In genomic region chr5:30233979-30234378, GRCm38 (mm10) we compare ENCODE assay signal across 11 mouse cellular contexts. TPM values are rescaled to one million over a fixed set of nuclear protein-coding genes. Genes with fewer than 3 reads are reported as not detected.
A peak's percentile ranks its signal among the peaks of the same experiment; 100 is the strongest.
DNase-seq lines count a peak whose midpoint lies in the region; ATAC-seq and TF ChIP-seq lines count a peak whose summit lies in the region.
"Had no signal": no experiment of that assay in that cellular context is flagged by ENCODE, and none has a peak within 500 bp of the region (broad histone marks: within the 10 kb centered on the region; RNA-seq: fewer than 3 reads in every experiment).

No protein-coding gene starts in this region.

- no peak for TF ChIP-seq POLR2A in cerebellum, adult 2 months (IDR thresholded peaks at IDR 0.05; ENCODE audit: borderline replicate concordance, insufficient read depth, low read length)

- DNase-seq in heart, adult 11 months = peak; percentile 36
- no peak for DNase-seq in heart, postnatal 25 days (ENCODE audit: low spot score)
- DNase-seq in G1E (ENCODE audit: low spot score) = no peak
- DNase-seq in midbrain, embryonic 10.5 days (ENCODE audit: low spot score) = no peak
- no peak for DNase-seq in gastrocnemius, postnatal 4 days (ENCODE audit: low spot score in 2 of 2)
- DNase-seq in cerebellum, adult 2 months = no peak
- DNase-seq: lung, postnatal 10 days; spleen, adult 18-20 months had no signal

- peak overlapping the region; percentile 87; the same call in 1 of the 2 replicates for H3K4me3 ChIP-seq in G1E (ENCODE audit: low read depth, low read length)
- H3K4me3 ChIP-seq in hindbrain, embryonic 12.5 days = peak overlapping the region; percentile 79
- H3K4me3 ChIP-seq in midbrain, embryonic 10.5 days = peak overlapping the region; percentile 84
- no peak overlapping the region for H3K4me3 ChIP-seq in cerebellum, adult 2 months (replicated peaks; ENCODE audit: insufficient read depth, low read depth, low read length)

- intact Hi-C loops in heart, postnatal 25 days (cut with DNase I) = no loop called here

- peak overlapping the region; percentile 86 for H3K9ac ChIP-seq in hindbrain, embryonic 12.5 days

- no peak for TF ChIP-seq CTCF in G1E (IDR thresholded peaks at IDR 0.05; ENCODE audit: low read depth, low read length)
- TF ChIP-seq CTCF in cerebellum, adult 2 months (IDR thresholded peaks at IDR 0.05; ENCODE audit: borderline replicate concordance, insufficient read depth, low read depth, low read length) = no peak

- 69% methylated on average over 8 of the region's 8 CpGs for WGBS in hindbrain, embryonic 12.5 days
- WGBS in midbrain, embryonic 10.5 days = 80% methylated on average over 8 of the region's 8 CpGs
- 33% methylated on average over 8 of the region's 8 CpGs for WGBS in cerebellum, adult 2 months

- no peak for ATAC-seq in G1E (ENCODE audit: extremely low read depth, insufficient number of reproducible peaks, low FRiP score, poor library complexity, severe bottlenecking)
- no peak for ATAC-seq in hindbrain, embryonic 12.5 days (ENCODE audit: low FRiP score)
- ATAC-seq in activated CD4-positive, CD25-positive, alpha-beta regulatory T cell, adult 4 months = no peak

- H3K27me3 ChIP-seq in G1E (ENCODE audit: insufficient read depth, low read length) = no peaks in the 10 kb centered on the region
- H3K27me3 ChIP-seq in hindbrain, embryonic 12.5 days = no peaks in the 10 kb centered on the region
- no peaks in the 10 kb centered on the region for H3K27me3 ChIP-seq in midbrain, embryonic 10.5 days (ENCODE audit: low read depth, poor library complexity, severe bottlenecking)
- no peaks in the 10 kb centered on the region for H3K27me3 ChIP-seq in cerebellum, adult 2 months (ENCODE audit: control insufficient read depth, insufficient read depth, low read length)

- H3K9me3 ChIP-seq in G1E (replicated peaks) = peaks cover 6% of the 10 kb centered on the region
- no peaks in the 10 kb centered on the region for H3K9me3 ChIP-seq in hindbrain, embryonic 12.5 days (replicated peaks)
- peaks cover 9% of the 10 kb centered on the region; the same call in 1 of the 2 replicates for H3K9me3 ChIP-seq in midbrain, embryonic 10.5 days (replicated peaks)

- no peak overlapping the region for H3K27ac ChIP-seq in hindbrain, embryonic 12.5 days
- H3K27ac ChIP-seq in midbrain, embryonic 10.5 days (replicated peaks) = no peak overlapping the region
- no peak overlapping the region for H3K27ac ChIP-seq in cerebellum, adult 2 months (ENCODE audit: insufficient read depth, low read length)

- H3K36me3 ChIP-seq in G1E (replicated peaks) = peaks cover 36% of the 10 kb centered on the region
- H3K36me3 ChIP-seq in hindbrain, embryonic 12.5 days = peaks cover 5% of the 10 kb centered on the region
- peaks cover 31% of the 10 kb centered on the region for H3K36me3 ChIP-seq in midbrain, embryonic 10.5 days

- peaks cover 53% of the 10 kb centered on the region for H3K4me1 ChIP-seq in G1E (ENCODE audit: insufficient read depth, low read depth, low read length)
- H3K4me1 ChIP-seq in hindbrain, embryonic 12.5 days = peaks cover 26% of the 10 kb centered on the region
- H3K4me1 ChIP-seq in midbrain, embryonic 10.5 days = peaks cover 28% of the 10 kb centered on the region
- peaks cover 2% of the 10 kb centered on the region; the same call in 1 of the 2 replicates for H3K4me1 ChIP-seq in cerebellum, adult 2 months (ENCODE audit: control insufficient read depth, insufficient read depth, low read length)

- H3K4me2 ChIP-seq in hindbrain, embryonic 12.5 days (replicated peaks) = peak overlapping the region; percentile 79

RNA-seq across cellular contexts. Expression of gene Selenoi, which starts 1.6 kb away (rescaled TPM):
- 10 to 100 TPM; 14.1 to 16.2 TPM for total RNA-seq in heart, postnatal 25 days (2021)
- 49.7 and 54.0 TPM in 2 replicates for total RNA-seq in G1E (2014; fragmentation: Nextera tagmentation)
- 41.7 and 55.2 TPM in 2 replicates for total RNA-seq in G1E (2017)
- polyA plus RNA-seq in G1E (2012) = 0.95 and 1.6 TPM in 2 replicates
- 22.8 and 23.3 TPM in 2 replicates for polyA plus RNA-seq in hindbrain, embryonic 12.5 days (2016; fragmentation: Nextera tagmentation; extraction: Ambion mirVana)
- polyA plus RNA-seq in midbrain, embryonic 10.5 days (2016; fragmentation: Nextera tagmentation; extraction: Ambion mirVana) = 19.2 and 19.4 TPM in 2 replicates
- 10 to 100 TPM; 21.9 to 23.3 TPM for polyA plus RNA-seq in activated CD4-positive, CD25-positive, alpha-beta regulatory T cell, adult 4 months (2017; shearing (Covaris generic))
- 10 to 100 TPM; 20.4 to 25.7 TPM for total RNA-seq in gastrocnemius, postnatal 4 days (2021)
- polyA plus RNA-seq in cerebellum, adult 2 months (2012; rRNA removed) = 33.9 and 38.0 TPM in 2 replicates

RNA-seq across cellular contexts. Expression of gene Adgrf3, which starts 28.5 kb away (rescaled TPM):
- total RNA-seq in heart, postnatal 25 days (2021) = under 1 TPM; 0.08 to 0.11 TPM
- 1.1 and 1.3 TPM in 2 replicates for total RNA-seq in G1E (2014; fragmentation: Nextera tagmentation)
- total RNA-seq in G1E (2017) = 0.11 and 0.23 TPM in 2 replicates
- 0.02 and 0.03 TPM in 2 replicates for polyA plus RNA-seq in G1E (2012)
- not detected in 2 replicates for polyA plus RNA-seq in hindbrain, embryonic 12.5 days (2016; fragmentation: Nextera tagmentation; extraction: Ambion mirVana)
- polyA plus RNA-seq in midbrain, embryonic 10.5 days (2016; fragmentation: Nextera tagmentation; extraction: Ambion mirVana) = 0.05 TPM in 1 of 2 replicates, not detected in the other
- polyA plus RNA-seq in activated CD4-positive, CD25-positive, alpha-beta regulatory T cell, adult 4 months (2017; shearing (Covaris generic)) = not detected
- under 1 TPM; 0.31 to 0.52 TPM for total RNA-seq in gastrocnemius, postnatal 4 days (2021)
- polyA plus RNA-seq in cerebellum, adult 2 months (2012; rRNA removed) = not detected in 2 replicates
- total RNA-seq: adrenal gland, adult 18-20 months had no signal

RNA-seq across cellular contexts. Expression of gene Drc1, which starts 47.2 kb away (rescaled TPM):
- not detected for total RNA-seq in heart, postnatal 25 days (2021)
- total RNA-seq in G1E (2014; fragmentation: Nextera tagmentation) (not detected in 2 replicates), G1E (2017) (not detected in 2 replicates)
- polyA plus RNA-seq in G1E (2012) = not detected in 2 replicates
- 2.1 and 3.6 TPM in 2 replicates for polyA plus RNA-seq in hindbrain, embryonic 12.5 days (2016; fragmentation: Nextera tagmentation; extraction: Ambion mirVana)
- polyA plus RNA-seq in midbrain, embryonic 10.5 days (2016; fragmentation: Nextera tagmentation; extraction: Ambion mirVana) = 0.60 and 0.64 TPM in 2 replicates
- 10 to 100 TPM in 1 of 2 experiments, 1 to 10 TPM in 1; 8.1 to 13.2 TPM for polyA plus RNA-seq in activated CD4-positive, CD25-positive, alpha-beta regulatory T cell, adult 4 months (2017; shearing (Covaris generic))
- under 1 TPM; 0.23 to 0.47 TPM for total RNA-seq in gastrocnemius, postnatal 4 days (2021)
- 2.4 and 2.5 TPM in 2 replicates for polyA plus RNA-seq in cerebellum, adult 2 months (2012; rRNA removed)
